ENCODE assay signal across 9 mouse cellular contexts in genomic region chr7:107665221-107665585, GRCm38 (mm10). TPM values are rescaled to one million over a fixed set of nuclear protein-coding genes. Genes with fewer than 3 reads are reported as not detected.
DNase-seq lines count a peak whose midpoint lies in the region; ATAC-seq lines count a peak whose summit lies in the region.
"Had no signal": no experiment of that assay in that cellular context is flagged by ENCODE, and none has a peak within 500 bp of the region (broad histone marks: within the 10 kb centered on the region; RNA-seq: fewer than 3 reads in every experiment).

No protein-coding gene starts in this region.

- peak overlapping the region; percentile 87 for H3K27ac ChIP-seq in kidney, embryonic 15.5 days
- peak overlapping the region; percentile 55 for H3K27ac ChIP-seq in forebrain, embryonic 13.5 days
- peak overlapping the region; percentile 71 for H3K27ac ChIP-seq in hindbrain, embryonic 12.5 days
- H3K27ac ChIP-seq in stomach, embryonic 16.5 days (ENCODE audit: low read length): peak overlapping the region; percentile 95

- WGBS in kidney, embryonic 15.5 days: 14% methylated on average over 4 of the region's 4 CpGs
- WGBS in forebrain, embryonic 13.5 days: 28% methylated on average over 4 of the region's 4 CpGs
- WGBS in hindbrain, embryonic 12.5 days: 31% methylated on average over 4 of the region's 4 CpGs
- 11% methylated on average over 4 of the region's 4 CpGs for WGBS in stomach, embryonic 16.5 days

- peak overlapping the region; percentile 26; the same call in 1 of the 2 replicates for H3K4me3 ChIP-seq in kidney, embryonic 15.5 days (replicated peaks)
- H3K4me3 ChIP-seq in forebrain, embryonic 13.5 days: no peak overlapping the region
- H3K4me3 ChIP-seq in hindbrain, embryonic 12.5 days: 0 out of 2 replicates have a peak overlapping the region, but pooled peaks have one; percentile 27
- H3K4me3 ChIP-seq in stomach, embryonic 16.5 days (replicated peaks; ENCODE audit: low read length): peak overlapping the region; percentile 48

- H3K9ac ChIP-seq in kidney, embryonic 15.5 days: 0 out of 2 replicates have a peak overlapping the region, but pooled peaks have one; percentile 24
- H3K9ac ChIP-seq in forebrain, embryonic 13.5 days: no peak overlapping the region
- peak overlapping the region; percentile 46; the same call in 1 of the 2 replicates for H3K9ac ChIP-seq in hindbrain, embryonic 12.5 days
- peak overlapping the region; percentile 73 for H3K9ac ChIP-seq in stomach, embryonic 16.5 days (ENCODE audit: low read length)

- H3K4me1 ChIP-seq in kidney, embryonic 15.5 days: peaks cover 45% of the 10 kb centered on the region
- H3K4me1 ChIP-seq in forebrain, embryonic 13.5 days: peaks cover 28% of the 10 kb centered on the region
- peaks cover 28% of the 10 kb centered on the region for H3K4me1 ChIP-seq in hindbrain, embryonic 12.5 days
- H3K4me1 ChIP-seq in stomach, embryonic 16.5 days (ENCODE audit: control insufficient read depth, insufficient read depth, low read length): peaks cover 51% of the 10 kb centered on the region

- ATAC-seq in kidney, embryonic 15.5 days (replicated peaks; ENCODE audit: low FRiP score): peak; percentile 6; the same call in 1 of the 2 replicates
- ATAC-seq in forebrain, embryonic 13.5 days: no peak; the same call in 1 of the 2 replicates
- ATAC-seq in hindbrain, embryonic 12.5 days (ENCODE audit: low FRiP score): peak; percentile 5; the same call in 1 of the 2 replicates
- ATAC-seq in stomach, embryonic 16.5 days (ENCODE audit: insufficient read depth, low FRiP score): 0 out of 2 replicates have a peak, but pooled peaks have one; percentile 13

- peaks cover 3% of the 10 kb centered on the region; the same call in 1 of the 2 replicates for H3K27me3 ChIP-seq in kidney, embryonic 15.5 days
- 0 out of 2 replicates have a peak, but pooled peaks cover 3% of the 10 kb centered on the region for H3K27me3 ChIP-seq in forebrain, embryonic 13.5 days
- peaks cover 8% of the 10 kb centered on the region for H3K27me3 ChIP-seq in hindbrain, embryonic 12.5 days
- no peaks in the 10 kb centered on the region for H3K27me3 ChIP-seq in stomach, embryonic 16.5 days (ENCODE audit: control insufficient read depth, insufficient read depth, low read length)

- no peak for DNase-seq in kidney, adult 11 months
- peak; percentile 28 for DNase-seq in lung, postnatal 10 days
- DNase-seq in adrenal gland, adult (ENCODE audit: inconsistent age in 2 of 2, low spot score in 1 of 2): no peak
- no peak for DNase-seq in gastrocnemius, postnatal 25 days

- H3K4me2 ChIP-seq in kidney, embryonic 15.5 days: peak overlapping the region; percentile 48
- H3K4me2 ChIP-seq in forebrain, embryonic 13.5 days: peak overlapping the region; percentile 51
- H3K4me2 ChIP-seq in hindbrain, embryonic 12.5 days (replicated peaks): peak overlapping the region; percentile 45; the same call in 1 of the 2 replicates
- peak overlapping the region; percentile 51 for H3K4me2 ChIP-seq in stomach, embryonic 16.5 days (ENCODE audit: low read depth, low read length)

- H3K36me3 ChIP-seq in kidney, embryonic 15.5 days: no peaks in the 10 kb centered on the region
- no peaks in the 10 kb centered on the region for H3K36me3 ChIP-seq in forebrain, embryonic 13.5 days (ENCODE audit: poor library complexity, severe bottlenecking)
- no peaks in the 10 kb centered on the region for H3K36me3 ChIP-seq in hindbrain, embryonic 12.5 days
- H3K36me3 ChIP-seq in stomach, embryonic 16.5 days (ENCODE audit: control insufficient read depth, insufficient read depth, low read length): no peaks in the 10 kb centered on the region

- no peaks in the 10 kb centered on the region for H3K9me3 ChIP-seq in kidney, embryonic 15.5 days (replicated peaks)
- H3K9me3 ChIP-seq in forebrain, embryonic 13.5 days (replicated peaks): no peaks in the 10 kb centered on the region
- no peaks in the 10 kb centered on the region for H3K9me3 ChIP-seq in hindbrain, embryonic 12.5 days (replicated peaks)
- no peaks in the 10 kb centered on the region for H3K9me3 ChIP-seq in stomach, embryonic 16.5 days (replicated peaks; ENCODE audit: control insufficient read depth, low read length)

RNA-seq across cellular contexts. Expression of gene 5330417H12Rik, which starts 40.2 kb away (rescaled TPM):
- not detected in 2 replicates for polyA plus RNA-seq in kidney, embryonic 15.5 days (2015; fragmentation: Nextera tagmentation; extraction: Ambion mirVana)
- not detected in 2 replicates for polyA plus RNA-seq in forebrain, embryonic 13.5 days (2015; fragmentation: Nextera tagmentation; extraction: Ambion mirVana)
- polyA plus RNA-seq in hindbrain, embryonic 12.5 days (2016; fragmentation: Nextera tagmentation; extraction: Ambion mirVana): not detected in 2 replicates
- not detected in 2 replicates for polyA plus RNA-seq in stomach, embryonic 16.5 days (2015; fragmentation: Nextera tagmentation; extraction: Ambion mirVana)
- not detected for total RNA-seq in gastrocnemius, postnatal 25 days (2021)
- total RNA-seq: gastrocnemius, adult 8-10 months had no signal
